Mouse (Mus musculus) neural tube, embryonic 11.5 days (tissue): ENCODE results near the gene Foxo1. TPM values are rescaled to one million over a fixed set of nuclear protein-coding genes. Genes with fewer than 3 reads are reported as not detected.

Experiments
- ATAC-seq: fragments of 200-750 bp; cut with Nextera tagmentation; 2 replicates; pipeline ENCODE4 v1.8.0; 2017; ENCODE audit warnings: moderate number of reproducible peaks, mild to moderate bottlenecking, moderate TSS enrichment, moderate library complexity; ENCODE audit not compliant: insufficient read depth, low FRiP score, low TSS enrichment
- DNase-seq: peaks from one replicate; pipeline ENCODE4 v3.0.0-alpha.2; 2015; ENCODE audit warnings: low spot score
- H3K27ac ChIP-seq: fragments of 300-500 bp; sonication (generic); 2 replicates; pipeline ENCODE4 v1.5.1; 2014; ENCODE audit warnings: low read depth, mild to moderate bottlenecking, low read length
- H3K27me3 ChIP-seq: fragments of 300-500 bp; sonication (generic); 2 replicates; pipeline ENCODE4 v1.6.1; 2014; ENCODE audit warnings: mild to moderate bottlenecking, low read length, mixed read lengths; ENCODE audit not compliant: control insufficient read depth, insufficient read depth
- H3K36me3 ChIP-seq: fragments of 300-500 bp; sonication (generic); 2 replicates; pipeline ENCODE4 v1.6.1; 2014; ENCODE audit warnings: mild to moderate bottlenecking, low read length, moderate library complexity, mixed read lengths; ENCODE audit not compliant: control insufficient read depth, insufficient read depth
- H3K4me1 ChIP-seq: fragments of 300-500 bp; sonication (generic); 2 replicates; pipeline ENCODE4 v1.6.1; 2014; ENCODE audit warnings: low read length, mixed read lengths; ENCODE audit not compliant: control insufficient read depth, insufficient read depth
- H3K4me2 ChIP-seq: fragments of 300-500 bp; sonication (generic); 2 replicates; pipeline ENCODE4 v1.6.1; 2014; ENCODE audit warnings: low read depth, mild to moderate bottlenecking, moderate library complexity
- H3K4me3 ChIP-seq: fragments of 300-500 bp; sonication (generic); 2 replicates; pipeline ENCODE4 v1.5.1; 2014; ENCODE audit warnings: low read depth, low read length
- H3K9ac ChIP-seq: fragments of 300-500 bp; sonication (generic); 2 replicates; pipeline ENCODE4 v1.6.1; 2014; ENCODE audit warnings: mild to moderate bottlenecking, low read length
- H3K9me3 ChIP-seq: fragments of 300-500 bp; sonication (generic); 2 replicates; pipeline ENCODE4 v1.6.1; 2016; ENCODE audit warnings: low read length; ENCODE audit not compliant: control insufficient read depth
- WGBS: fragments of 180-500 bp; shearing (Covaris S2); extraction: QIAGEN DNeasy Blood & Tissue Kit; methylation state at CpG from one replicate; pipeline ENCODE4 v1.1.7; 2014; 5-methylcytosine and 5-hydroxymethylcytosine counted together
- polyA plus RNA-seq: library from polyadenylated mRNA; unstranded; fragments of >200 nt; fragmentation: Nextera tagmentation; extraction: Ambion mirVana; gene quantifications from 2 replicates; pipeline ENCODE4 v1.2.1, GENCODE M21; 2014

Gene Foxo1
- polyA plus RNA-seq, 1 experiment from 2014 or later = 4.2 TPM

- Histone ChIP-seq H3K9ac (no peak overlapping the region), H3K4me3 (no peak overlapping the region), H3K4me2 (no peak overlapping the region), H3K27me3 (no peaks in the 10 kb centered on the region), H3K27ac (no peak overlapping the region), H3K4me1 (no peaks in the 10 kb centered on the region), H3K9me3 (no peaks in the 10 kb centered on the region), H3K36me3 (no peaks in the 10 kb centered on the region)
- DNase-seq (no peak), ATAC-seq (no peak)
- 89% methylated on average over 7 of the region's 7 CpGs for WGBS
Observed at GRCm38 (mm10) chr3:52390321-52390720, 122.2 kb downstream of the Foxo1 start.

DNA sequence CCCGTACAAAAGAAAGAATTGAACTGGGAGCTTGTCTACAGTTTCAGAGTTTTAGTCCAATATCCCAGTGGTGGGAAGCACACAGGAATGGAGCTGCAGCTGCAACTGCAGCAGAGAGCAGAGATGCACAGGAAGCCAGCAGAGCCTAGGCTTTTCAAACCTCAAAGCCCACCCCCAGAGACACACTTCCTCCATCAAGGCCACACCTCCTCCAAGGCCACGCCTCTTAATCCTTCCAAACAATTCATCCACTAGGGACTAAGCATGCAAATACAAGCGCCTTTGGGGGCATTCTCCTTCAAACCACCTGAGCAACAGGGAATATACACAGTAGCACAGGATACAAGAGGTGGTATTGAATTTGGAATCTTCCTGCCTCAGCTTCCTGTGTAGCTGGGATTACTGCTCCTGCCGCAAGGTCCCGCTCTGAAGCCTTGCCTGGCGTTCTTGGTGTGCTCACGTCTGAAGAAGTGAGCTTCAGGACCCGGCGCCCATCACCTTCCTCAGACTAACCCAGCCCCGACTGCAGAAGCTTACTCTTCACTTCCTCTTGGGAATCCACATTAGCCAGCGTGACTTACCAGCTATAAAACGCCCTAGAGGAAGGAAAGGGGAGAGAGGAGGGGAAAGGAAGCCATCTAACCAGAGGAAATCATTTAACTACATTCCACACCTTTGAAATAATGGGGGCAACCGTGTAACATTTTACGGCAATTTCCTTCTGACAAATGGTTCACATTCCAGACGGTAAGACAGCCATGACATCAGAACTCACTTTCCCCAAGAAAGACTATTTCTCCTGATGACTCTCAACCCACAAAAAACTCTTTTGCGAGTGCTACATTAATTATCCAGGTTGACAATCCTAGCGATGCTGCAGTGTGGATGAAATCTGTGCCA, 122.9 kb downstream of the Foxo1 start:
- 70% methylated on average over 17 of the region's 17 CpGs for WGBS
- no peaks in the 10 kb centered on the region for H3K4me1 ChIP-seq
- H3K9me3 ChIP-seq = no peaks in the 10 kb centered on the region
- H3K4me2 ChIP-seq = no peak overlapping the region
- DNase-seq (no peak), ATAC-seq (no peak)
- H3K9ac ChIP-seq = no peak overlapping the region
- no peak overlapping the region for H3K27ac ChIP-seq
- no peaks in the 10 kb centered on the region for H3K27me3 ChIP-seq
- H3K4me3 ChIP-seq = no peak overlapping the region
- no peaks in the 10 kb centered on the region for H3K36me3 ChIP-seq

- Histone ChIP-seq H3K27me3 (no peaks in the 10 kb centered on the region), H3K9ac (no peak overlapping the region), H3K4me3 (no peak overlapping the region), H3K4me2 (no peak overlapping the region), H3K4me1 (no peaks in the 10 kb centered on the region), H3K27ac (no peak overlapping the region), H3K9me3 (no peaks in the 10 kb centered on the region), H3K36me3 (no peaks in the 10 kb centered on the region)
- no peak for ATAC-seq
- 83% methylated on average over 6 of the region's 6 CpGs for WGBS
- no peak for DNase-seq
Observed at GRCm38 (mm10) chr3:52391897-52392296, 123.8 kb downstream of the Foxo1 start.

DNA sequence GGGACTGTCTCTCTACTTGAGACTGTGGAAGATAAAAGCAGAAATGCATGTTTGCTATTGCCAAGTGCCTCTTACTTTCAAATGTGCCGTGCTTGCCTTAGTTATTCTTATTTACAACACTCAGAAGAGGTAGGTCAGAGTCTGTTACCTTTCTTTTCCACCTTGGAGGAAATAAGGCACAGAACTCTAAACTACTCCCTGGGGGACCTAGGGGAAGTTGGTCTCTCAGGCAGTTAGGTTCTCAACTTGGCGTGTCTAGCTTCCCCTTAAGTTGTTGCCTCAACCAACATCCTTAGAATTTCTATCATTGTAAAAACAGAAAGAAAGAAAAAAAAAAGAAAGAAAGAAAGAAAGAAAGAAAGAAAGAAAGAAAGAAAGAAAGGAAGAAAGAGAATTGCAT, 124.4 kb downstream of the Foxo1 start:
- no peak for DNase-seq
- 73% methylated on average over 2 of the region's 2 CpGs for WGBS

DNA sequence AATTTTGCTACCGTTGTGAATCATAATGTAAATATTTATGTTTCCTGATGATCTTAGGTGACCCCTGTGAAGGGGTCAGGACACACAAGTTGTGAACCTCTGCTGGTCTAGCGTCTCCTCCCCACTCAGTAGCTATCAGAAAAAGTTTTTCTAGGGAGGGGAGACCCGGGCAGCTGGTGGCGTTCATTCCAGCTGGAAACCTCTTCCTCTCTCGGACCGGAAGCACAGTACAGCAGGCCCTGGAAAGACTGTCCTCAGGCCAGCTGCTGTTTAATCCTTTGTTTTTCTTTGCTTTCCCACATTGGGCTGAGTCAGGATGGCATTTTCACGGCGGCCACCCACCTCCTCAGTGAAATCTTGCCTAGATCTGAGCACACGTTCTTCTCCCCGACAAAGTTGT, 125.0 kb downstream of the Foxo1 start:
- 72% methylated on average over 10 of the region's 10 CpGs for WGBS
- no peaks in the 10 kb centered on the region for H3K9me3 ChIP-seq
- H3K36me3 ChIP-seq = no peaks in the 10 kb centered on the region
- H3K4me3 ChIP-seq = no peak overlapping the region
- ATAC-seq (no peak), DNase-seq (no peak)
- no peak overlapping the region for H3K27ac ChIP-seq
- no peaks in the 10 kb centered on the region for H3K27me3 ChIP-seq
- H3K4me1 ChIP-seq = no peaks in the 10 kb centered on the region
- no peak overlapping the region for H3K4me2 ChIP-seq
- H3K9ac ChIP-seq = no peak overlapping the region

More for the DNA sequence above, 124.4 kb downstream of the Foxo1 start:
- H3K27me3 ChIP-seq = no peaks in the 10 kb centered on the region
- no peak overlapping the region for H3K9ac ChIP-seq
- no peak overlapping the region for H3K27ac ChIP-seq
- H3K36me3 ChIP-seq = no peaks in the 10 kb centered on the region
- no peaks in the 10 kb centered on the region for H3K9me3 ChIP-seq
- H3K4me1 ChIP-seq = no peaks in the 10 kb centered on the region
- H3K4me3 ChIP-seq = no peak overlapping the region
- no peak overlapping the region for H3K4me2 ChIP-seq
- ATAC-seq = no peak

DNA sequence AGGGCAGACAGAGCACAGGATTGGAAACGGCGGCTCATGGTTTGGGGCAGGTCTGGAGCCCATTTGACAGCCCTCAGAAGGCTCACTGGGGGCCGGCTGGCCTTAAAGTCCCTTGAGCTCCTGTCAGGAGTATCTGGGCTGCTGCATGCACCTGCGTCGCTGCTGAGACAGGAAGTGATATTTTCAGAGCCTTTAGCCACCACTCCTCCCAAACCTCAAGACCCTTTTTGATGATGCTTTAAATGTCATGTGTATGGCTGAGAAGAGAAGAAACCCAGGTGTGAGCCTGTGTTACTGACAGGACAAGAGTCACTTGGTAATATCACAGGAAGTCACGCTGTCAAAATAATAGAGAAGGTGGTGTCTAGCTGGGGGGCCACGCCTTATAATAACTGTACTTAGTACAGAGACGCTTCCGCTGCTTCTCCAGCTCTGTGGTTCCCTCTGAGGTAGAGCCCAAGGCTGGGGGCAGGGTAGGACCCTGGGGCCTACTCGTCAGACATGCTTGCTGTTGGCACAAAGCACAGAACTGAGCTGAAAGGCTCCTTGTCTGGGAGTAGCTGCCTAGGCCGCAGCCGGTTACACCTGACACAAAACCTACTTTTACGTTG, 128.1 kb downstream of the Foxo1 start:
- Histone ChIP-seq H3K9ac (no peak overlapping the region), H3K9me3 (no peaks in the 10 kb centered on the region), H3K4me2 (no peak overlapping the region), H3K27ac (no peak overlapping the region), H3K4me3 (no peak overlapping the region), H3K4me1 (peaks cover 8% of the 10 kb centered on the region), H3K36me3 (no peaks in the 10 kb centered on the region), H3K27me3 (no peaks in the 10 kb centered on the region)
- WGBS = 91% methylated on average over 13 of the region's 13 CpGs
- DNase-seq = no peak
- ATAC-seq = no peak

DNA sequence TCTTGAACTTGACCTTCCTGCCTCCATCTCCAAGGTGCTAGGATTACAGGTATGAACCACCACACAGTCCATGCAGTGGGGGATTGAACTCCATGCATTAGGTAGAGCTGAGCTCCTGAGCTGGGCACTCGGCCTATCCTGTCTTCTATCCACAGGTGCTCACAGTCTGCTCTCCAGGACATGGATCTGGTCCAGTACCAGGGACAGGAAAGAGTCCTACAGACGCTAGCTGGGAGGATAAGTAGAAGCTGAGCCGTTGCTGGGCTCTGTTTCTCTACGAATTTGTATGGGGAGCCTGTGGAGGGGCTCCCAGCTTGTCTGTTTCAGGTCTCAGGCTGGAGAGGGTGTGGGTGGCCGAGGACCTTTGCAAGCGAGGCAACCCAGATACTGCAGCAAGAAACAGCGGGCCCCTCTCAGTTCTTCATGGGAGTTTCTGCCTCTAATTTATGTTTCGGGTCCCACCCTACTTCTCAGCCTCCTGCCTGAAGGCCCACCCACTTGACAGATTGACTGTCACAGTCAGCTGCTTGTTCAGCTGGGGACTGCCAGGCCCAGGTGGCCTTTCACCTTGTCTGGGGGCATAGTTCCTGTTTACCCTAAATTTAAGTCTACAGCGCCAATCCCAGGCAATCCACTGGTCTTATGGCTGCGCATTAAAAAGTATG, 128.9 kb downstream of the Foxo1 start:
- Histone ChIP-seq H3K4me2 (no peak overlapping the region), H3K9me3 (no peaks in the 10 kb centered on the region), H3K4me1 (peaks cover 13% of the 10 kb centered on the region), H3K4me3 (no peak overlapping the region), H3K27ac (no peak overlapping the region), H3K9ac (no peak overlapping the region), H3K27me3 (peaks cover 5% of the 10 kb centered on the region; the same call in 1 of the 2 replicates), H3K36me3 (no peaks in the 10 kb centered on the region)
- no peak for DNase-seq
- no peak for ATAC-seq
- 61% methylated on average over 10 of the region's 10 CpGs for WGBS

- H3K36me3 ChIP-seq = no peaks in the 10 kb centered on the region
- no peak overlapping the region for H3K27ac ChIP-seq
- 72% methylated on average over 8 of the region's 8 CpGs for WGBS
- no peak for ATAC-seq
- no peak overlapping the region for H3K9ac ChIP-seq
- H3K4me2 ChIP-seq = no peak overlapping the region
- H3K9me3 ChIP-seq = no peaks in the 10 kb centered on the region
- H3K4me1 ChIP-seq = peaks cover 13% of the 10 kb centered on the region
- H3K4me3 ChIP-seq = no peak overlapping the region
- H3K27me3 ChIP-seq = peaks cover 5% of the 10 kb centered on the region; the same call in 1 of the 2 replicates
- no peak for DNase-seq
Observed at GRCm38 (mm10) chr3:52397961-52398360, 129.8 kb downstream of the Foxo1 start.
